Mouse (Mus musculus) adrenal gland, adult 8-10 months (tissue): ENCODE measurements around the gene Serinc3. TPM values are rescaled to one million over a fixed set of nuclear protein-coding genes. Genes with fewer than 3 reads are reported as not detected.

Source experiments
- DNase-seq: peaks from one replicate; pipeline ENCODE4 v3.0.0; 2022
- total RNA-seq, 4 experiments: library from RNA; stranded (reverse); gene quantifications; 2 replicates each; pipeline ENCODE4 v1.2.4; 2022

Serinc3 gene
- total RNA-seq, 4 experiments from 2014 or later: 566 to 814 (median 738) TPM

DNA sequence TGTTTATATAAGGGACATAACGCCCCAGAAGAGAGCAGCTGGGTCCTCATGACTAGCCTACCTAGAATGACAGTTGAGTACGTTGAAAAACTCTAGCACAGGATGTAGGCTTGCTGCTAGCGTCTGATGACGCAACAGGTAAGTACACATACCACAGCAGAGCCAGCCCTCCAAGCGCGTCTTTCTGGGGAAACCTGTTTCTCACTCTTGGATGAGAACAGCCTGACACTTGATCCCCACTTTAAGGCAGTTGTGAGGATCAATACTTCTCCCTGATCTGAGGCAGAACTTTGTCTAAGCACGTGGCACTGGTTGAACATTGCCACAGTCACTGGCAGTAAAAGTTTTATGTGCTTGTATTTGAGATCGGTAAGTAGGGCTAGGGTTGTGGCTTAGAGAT is 24.5 kb downstream of the Serinc3 start:
- DNase-seq: no peak

- DNase-seq: no peak
These were observed 27.1 kb downstream of the Serinc3 start for GRCm38 (mm10) chr2:163617874-163618273.

- DNase-seq: no peak
These were observed 27.6 kb downstream of the Serinc3 start for GRCm38 (mm10) chr2:163617232-163617863.

DNA sequence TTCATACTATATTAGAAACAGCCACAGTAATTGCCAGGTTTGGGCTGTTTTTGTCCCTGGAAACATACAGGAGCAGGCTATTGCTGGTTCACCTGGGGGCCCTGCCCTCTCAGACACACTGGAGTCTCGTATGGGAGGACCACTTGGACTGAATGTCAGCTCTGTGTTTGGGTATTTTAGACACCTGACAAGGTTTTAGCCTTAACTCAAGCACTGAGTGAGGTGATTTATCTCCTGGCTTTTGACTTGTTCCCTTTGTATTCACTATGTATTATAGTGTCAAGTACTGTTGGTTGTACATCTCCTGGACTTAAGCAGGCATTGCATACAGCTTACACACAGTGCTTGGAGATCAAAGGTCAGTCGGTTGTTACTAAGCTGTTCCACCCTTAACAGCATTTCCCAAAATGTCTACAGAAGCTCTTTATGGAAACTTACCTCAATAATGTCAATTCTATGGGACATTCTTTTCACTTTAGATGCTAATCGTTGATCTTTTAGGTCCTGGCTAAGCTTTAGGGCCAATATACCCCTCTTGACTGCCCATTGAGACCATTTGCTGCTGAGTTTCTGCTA is 28.2 kb downstream of the Serinc3 start:
- DNase-seq: no peak

GRCm38 (mm10) chr2:163615906-163616651 is 28.9 kb downstream of the Serinc3 start:
- DNase-seq: no peak

GRCm38 (mm10) chr2:163615401-163615800 is 29.5 kb downstream of the Serinc3 start:
- no peak for DNase-seq

- no peak for DNase-seq
These were observed 30.9 kb downstream of the Serinc3 start for GRCm38 (mm10) chr2:163613990-163614389.

GRCm38 (mm10) chr2:163613206-163613605 is 31.7 kb downstream of the Serinc3 start:
- DNase-seq: no peak

DNA sequence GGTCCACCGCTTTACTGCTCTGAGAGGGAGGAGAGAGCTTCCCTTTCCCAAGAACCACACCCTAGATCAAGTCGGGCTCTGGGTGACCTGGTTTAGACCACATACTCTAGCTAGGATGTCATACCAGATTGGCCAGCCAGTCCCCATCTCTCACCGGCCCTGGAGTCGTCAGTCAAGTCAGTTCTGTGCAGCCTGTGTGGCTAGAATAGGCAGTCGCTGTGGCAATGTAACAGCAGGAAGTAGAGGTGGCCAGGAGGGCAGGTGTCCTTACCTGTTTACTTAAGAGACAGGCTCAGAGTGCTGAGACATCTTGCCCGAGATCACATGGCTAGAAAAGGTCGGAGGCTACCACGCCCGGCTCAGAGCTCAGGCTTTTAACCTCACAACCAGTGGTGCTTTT is 33.8 kb downstream of the Serinc3 start:
- no peak for DNase-seq

- no peak for DNase-seq
These were observed 35.5 kb downstream of the Serinc3 start for GRCm38 (mm10) chr2:163609281-163609975.

DNA sequence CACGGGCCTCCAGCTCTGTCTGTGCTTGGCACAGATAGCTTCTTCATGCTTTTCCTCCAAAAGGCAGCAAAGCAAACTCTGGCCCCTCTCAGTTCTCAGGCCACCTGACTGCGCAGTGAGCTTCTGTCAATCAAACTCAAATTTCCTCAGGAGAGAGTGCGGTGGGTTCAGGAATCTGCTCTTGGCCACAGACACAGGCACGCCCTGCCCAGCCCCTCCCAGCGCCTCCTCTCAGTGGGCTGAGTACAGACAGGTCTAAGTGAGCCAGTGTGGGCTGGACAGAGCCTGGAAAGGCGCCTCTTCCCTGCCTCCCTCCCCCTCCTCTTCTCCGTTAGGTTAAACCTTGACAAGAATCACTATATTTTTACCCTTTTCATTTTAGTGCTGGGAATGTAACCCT is 36.9 kb downstream of the Serinc3 start:
- DNase-seq: no peak

- DNase-seq: no peak
These were observed 38.8 kb downstream of the Serinc3 start for GRCm38 (mm10) chr2:163606161-163606560.

DNA sequence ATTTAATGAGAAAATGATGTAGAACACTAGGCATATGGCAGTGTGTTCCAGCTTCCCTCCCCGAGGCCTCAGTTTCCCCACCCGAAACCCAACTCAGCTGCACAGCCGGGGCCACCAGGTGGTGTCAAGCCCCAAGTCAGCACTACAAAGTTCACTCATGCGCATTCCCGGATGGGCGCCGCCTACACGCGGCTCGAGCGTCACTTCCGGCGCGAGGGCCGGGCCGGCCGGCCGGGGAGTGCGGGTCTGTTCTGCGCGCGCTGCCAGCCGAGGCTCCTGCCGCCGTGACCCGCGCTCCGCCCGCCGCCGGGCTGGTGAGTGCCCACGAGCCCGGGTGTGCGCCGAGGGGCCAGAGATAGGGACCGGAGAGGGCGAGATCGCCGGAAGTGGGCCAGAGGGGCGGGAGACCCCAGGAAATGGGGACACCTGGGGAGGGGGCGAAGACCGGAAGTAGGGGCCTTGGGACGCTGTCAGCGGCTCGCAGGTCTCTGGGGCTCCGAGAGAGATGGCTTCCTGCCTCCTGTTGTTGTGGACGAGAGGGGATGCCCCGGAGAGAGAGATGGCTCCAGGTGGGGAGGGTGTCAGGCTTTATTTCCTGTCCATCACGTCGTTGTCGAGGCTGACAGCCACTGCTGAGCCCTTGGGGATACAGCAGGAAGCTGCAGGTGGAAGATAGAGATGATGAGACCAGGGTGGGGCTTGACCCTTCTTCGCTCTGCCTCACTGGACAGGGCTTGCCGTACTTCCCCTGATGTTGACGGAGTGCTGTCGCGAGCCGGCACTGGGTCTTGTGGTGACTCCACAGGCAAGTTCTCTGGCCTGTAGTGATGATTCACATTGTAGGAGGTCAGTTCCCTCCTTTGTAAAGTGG is 42.6 kb downstream of the Serinc3 start, which contains the start of gene Ttpal:
Ttpal (plus strand) TSS at position 214 of the 871 bp plus-strand sequence.
- DNase-seq: peak; percentile 85

GRCm38 (mm10) chr2:163601712-163602100 is 43.2 kb downstream of the Serinc3 start:
- DNase-seq: no peak

- no peak for DNase-seq
These were observed 43.9 kb downstream of the Serinc3 start for GRCm38 (mm10) chr2:163601066-163601465.

DNA sequence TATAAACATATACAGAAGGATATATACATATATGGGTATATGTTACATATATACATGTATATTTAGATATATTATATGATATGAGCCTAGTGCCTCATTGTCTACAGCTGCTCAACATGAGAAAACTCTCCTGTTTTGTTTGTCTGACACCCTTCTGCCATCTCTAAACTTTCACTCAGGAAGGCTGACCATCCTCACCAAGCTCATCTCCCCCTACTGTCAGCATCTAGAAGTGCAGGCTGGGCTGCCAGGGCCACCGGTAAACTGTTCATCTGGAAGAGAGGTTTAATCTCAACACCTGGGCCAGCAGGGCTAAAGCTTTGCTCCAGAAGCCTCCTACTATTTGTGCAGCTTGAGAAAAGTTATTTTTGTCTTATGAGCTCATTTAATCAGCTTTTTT is 45.7 kb downstream of the Serinc3 start:
- DNase-seq: no peak

GRCm38 (mm10) chr2:163597661-163598060 is 47.3 kb downstream of the Serinc3 start:
- peak; percentile 36 for DNase-seq

- no peak for DNase-seq
These were observed 48.1 kb downstream of the Serinc3 start for GRCm38 (mm10) chr2:163596873-163597155.

DNA sequence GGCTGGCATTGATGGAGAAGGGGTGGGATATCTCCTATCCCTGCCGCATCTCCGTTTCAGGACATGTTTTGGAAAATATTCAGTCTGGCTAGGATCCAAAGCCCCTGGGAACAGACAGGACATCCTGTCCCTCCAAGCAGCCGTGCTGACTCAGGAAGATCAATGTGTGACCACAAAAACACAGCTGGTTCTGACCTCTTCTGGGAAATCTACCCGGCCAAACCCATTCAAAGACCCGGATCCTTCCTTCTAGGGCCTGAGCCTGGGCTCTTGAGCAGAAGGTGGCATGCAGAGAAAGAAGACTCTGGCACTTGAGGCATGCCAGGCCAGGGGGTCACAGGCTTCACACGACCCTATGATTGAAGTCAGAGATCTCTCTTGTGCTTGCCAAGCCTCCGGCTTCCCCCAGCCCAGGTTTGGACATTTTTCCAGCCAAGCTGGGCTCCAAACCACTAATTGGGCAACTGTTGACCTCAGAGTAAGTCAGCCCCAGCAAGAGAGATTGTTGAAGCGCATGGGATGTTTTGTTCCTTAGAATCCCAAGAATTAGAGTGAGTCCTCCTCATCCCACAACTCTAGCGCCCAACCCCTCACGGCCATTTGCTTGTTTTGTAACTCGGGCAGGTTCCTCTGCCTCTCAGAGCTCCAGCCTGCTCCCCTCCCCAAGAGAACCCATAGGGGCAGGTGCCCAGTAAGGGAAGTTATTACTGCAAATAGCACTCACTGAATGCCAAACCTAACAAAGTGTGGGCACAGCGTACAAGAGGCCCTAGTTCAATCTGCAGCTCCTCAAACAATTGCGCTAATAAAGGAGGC is 48.7 kb downstream of the Serinc3 start:
- DNase-seq: peak; percentile 60

DNA sequence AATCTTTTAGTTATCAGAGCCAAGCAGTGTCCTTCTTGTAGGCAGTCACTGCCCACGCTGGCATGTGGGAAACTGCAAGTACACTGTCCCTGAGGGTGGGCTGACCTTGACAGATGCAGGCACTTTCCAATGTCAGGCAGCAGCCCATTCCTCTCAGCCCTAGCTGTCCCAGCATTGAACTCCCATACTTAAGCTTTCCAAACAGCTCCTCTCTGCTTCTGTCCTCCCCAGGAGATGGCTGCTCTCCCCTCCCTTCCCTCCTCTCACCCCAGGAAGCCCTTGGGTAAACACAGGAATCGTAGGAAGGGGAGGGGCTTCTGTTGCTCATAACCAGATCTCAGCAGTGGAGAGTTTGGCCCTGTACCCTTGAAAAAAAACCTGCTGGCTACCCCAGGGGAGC is 49.8 kb downstream of the Serinc3 start:
- DNase-seq: peak; percentile 38

GRCm38 (mm10) chr2:163593636-163594282 is 51.2 kb downstream of the Serinc3 start:
- DNase-seq: no peak
